Mouse (Mus musculus): ENCODE results near the gene Alcam. TPM values are rescaled to one million over a fixed set of nuclear protein-coding genes. Genes with fewer than 3 reads are reported as not detected.

Alcam gene
- polyA plus RNA-seq, 1 experiment from 2014 or later, result 331 TPM

- no peaks in the 10 kb centered on the region for H3K36me3 ChIP-seq (ENCODE audit: inconsistent target)
- H3K79me2 ChIP-seq (ENCODE audit: inconsistent target), result no peaks in the 10 kb centered on the region
- H3K4me3 ChIP-seq (ENCODE audit: inconsistent target), result no peak overlapping the region
- WGBS (ENCODE audit: missing documents), result 36% methylated on average over 2 of the region's 2 CpGs
- H3K27ac ChIP-seq, result no peak overlapping the region
Measured at GRCm38 (mm10) chr16:52219069-52219468, 234.8 kb downstream of the Alcam start.

GRCm38 (mm10) chr16:52210844-52211606 is 242.8 kb downstream of the Alcam start:
- Histone ChIP-seq H3K36me3 (ENCODE audit: inconsistent target) (no peaks in the 10 kb centered on the region), H3K4me3 (ENCODE audit: inconsistent target) (no peak overlapping the region), H3K79me2 (ENCODE audit: inconsistent target) (no peaks in the 10 kb centered on the region), H3K27ac (no peak overlapping the region)
- WGBS (ENCODE audit: missing documents), result 95% methylated on average over 8 of the region's 8 CpGs

GRCm38 (mm10) chr16:52200107-52200506 is 253.8 kb downstream of the Alcam start:
- no peak overlapping the region for H3K4me3 ChIP-seq (ENCODE audit: inconsistent target)

More at GRCm38 (mm10) chr16:52200107-52200506, 253.8 kb downstream of the Alcam start:
- Histone ChIP-seq H3K27ac (no peak overlapping the region), H3K79me2 (ENCODE audit: inconsistent target) (peaks cover 14% of the 10 kb centered on the region; the same call in 1 of the 2 replicates), H3K36me3 (ENCODE audit: inconsistent target) (peaks cover 50% of the 10 kb centered on the region)
- 84% methylated on average over 7 of the region's 7 CpGs for WGBS (ENCODE audit: missing documents)
